In genomic region chr2:65826801-65827200, GRCm38 (mm10) we compare ENCODE assay signal across 34 mouse cellular contexts. TPM values are rescaled to one million over a fixed set of nuclear protein-coding genes. Genes with fewer than 3 reads are reported as not detected.
A peak's percentile ranks its signal among the peaks of the same experiment; 100 is the strongest.
DNase-seq lines count a peak whose midpoint lies in the region; ATAC-seq lines count a peak whose summit lies in the region.
"Had no signal": no experiment of that assay in that cellular context is flagged by ENCODE, and none has a peak within 500 bp of the region (broad histone marks: within the 10 kb centered on the region; RNA-seq: fewer than 3 reads in every experiment).

No protein-coding gene starts in this region.

- ATAC-seq in forebrain, embryonic 14.5 days: peak; percentile 62; the same call in 1 of the 2 replicates
- no peak for ATAC-seq in forebrain, embryonic 12.5 days (ENCODE audit: low FRiP score)
- ATAC-seq in inflammation-experienced regulatory T-cells, adult 6 months: peak; percentile 79

- 77% methylated on average over 6 of the region's 6 CpGs for WGBS in forebrain, embryonic 14.5 days
- WGBS in forebrain, embryonic 12.5 days: 91% methylated on average over 6 of the region's 6 CpGs

- H3K9me3 ChIP-seq in forebrain, embryonic 14.5 days (replicated peaks; ENCODE audit: control insufficient read depth, low read length): no peaks in the 10 kb centered on the region
- no peaks in the 10 kb centered on the region for H3K9me3 ChIP-seq in forebrain, embryonic 12.5 days
- H3K9me3 ChIP-seq: embryonic facial prominence, embryonic 15.5 days; hindbrain, embryonic 12.5 days; neural tube, embryonic 15.5 days had no signal

- no peak overlapping the region for H3K4me2 ChIP-seq in forebrain, embryonic 14.5 days (ENCODE audit: low read length)
- H3K4me2 ChIP-seq in forebrain, embryonic 12.5 days: no peak overlapping the region
- H3K4me2 ChIP-seq: embryonic facial prominence, embryonic 15.5 days; heart, embryonic 11.5 days; hindbrain, embryonic 12.5 days; neural tube, embryonic 15.5 days had no signal

- peak; percentile 70 for DNase-seq in forebrain, embryonic 14.5 days (ENCODE audit: low spot score)
- peak; percentile 57 for DNase-seq in layer of hippocampus, adult 9-11 months
- no peak for DNase-seq in layer of hippocampus, postnatal 25 days (ENCODE audit: extremely low spot score in 1 of 2, low spot score in 1 of 2)
- DNase-seq in brain, adult 2 months (ENCODE audit: low read depth, low spot score): peak; percentile 65
- DNase-seq in thymus, postnatal 14 days: no peak
- DNase-seq in retina, postnatal 1 day: no peak
- DNase-seq: adrenal gland, postnatal 10 days; cerebellum, adult 11-12 months; cerebellum, postnatal 10 days; gastrocnemius, postnatal 25 days; heart, adult 18-20 months; heart, postnatal 36 days; kidney, adult 11 months; kidney, postnatal 36 days; liver; lung, adult 2 months; lung, postnatal 10 days; midbrain, embryonic 14.5 days; right cerebral cortex, postnatal 4 days; thymus, adult 2 months; thymus, postnatal 4 days had no signal

- no peak overlapping the region for H3K27ac ChIP-seq in forebrain, embryonic 14.5 days (ENCODE audit: low read depth, low read length)
- H3K27ac ChIP-seq in forebrain, embryonic 12.5 days: no peak overlapping the region
- H3K27ac ChIP-seq: embryonic facial prominence, embryonic 15.5 days; hindbrain, embryonic 12.5 days; liver, embryonic 14.5 days; macrophage; neural tube, embryonic 15.5 days; stomach, postnatal 0 days had no signal

- H3K36me3 ChIP-seq in forebrain, embryonic 14.5 days (ENCODE audit: control insufficient read depth, insufficient read depth, low read length): no peaks in the 10 kb centered on the region
- H3K36me3 ChIP-seq in forebrain, embryonic 12.5 days (replicated peaks): no peaks in the 10 kb centered on the region
- H3K36me3 ChIP-seq: embryonic facial prominence, embryonic 15.5 days; hindbrain, embryonic 12.5 days; neural tube, embryonic 15.5 days had no signal

- H3K9ac ChIP-seq in forebrain, embryonic 14.5 days (ENCODE audit: low read length): no peak overlapping the region
- no peak overlapping the region for H3K9ac ChIP-seq in forebrain, embryonic 12.5 days
- H3K9ac ChIP-seq: embryonic facial prominence, embryonic 15.5 days; hindbrain, embryonic 12.5 days; liver, embryonic 14.5 days; neural tube, embryonic 15.5 days had no signal

- H3K4me1 ChIP-seq in forebrain, embryonic 14.5 days (ENCODE audit: control insufficient read depth, insufficient read depth, low read length): no peaks in the 10 kb centered on the region
- no peaks in the 10 kb centered on the region for H3K4me1 ChIP-seq in forebrain, embryonic 12.5 days
- H3K4me1 ChIP-seq: embryonic facial prominence, embryonic 15.5 days; hindbrain, embryonic 12.5 days; neural tube, embryonic 15.5 days had no signal

- H3K4me3 ChIP-seq in forebrain, embryonic 14.5 days (ENCODE audit: low read depth, low read length): no peak overlapping the region
- no peak overlapping the region for H3K4me3 ChIP-seq in forebrain, embryonic 12.5 days (replicated peaks)
- H3K4me3 ChIP-seq: embryonic facial prominence, embryonic 15.5 days; hindbrain, embryonic 12.5 days; neural tube, embryonic 15.5 days had no signal

- no peaks in the 10 kb centered on the region for H3K27me3 ChIP-seq in forebrain, embryonic 14.5 days (replicated peaks; ENCODE audit: control insufficient read depth, insufficient read depth, low read length)
- no peaks in the 10 kb centered on the region for H3K27me3 ChIP-seq in forebrain, embryonic 12.5 days
- H3K27me3 ChIP-seq: CH12.LX; embryonic facial prominence, embryonic 15.5 days; hindbrain, embryonic 12.5 days; neural tube, embryonic 15.5 days had no signal

RNA-seq across cellular contexts. Expression of gene Csrnp3, which starts 18.8 kb away (rescaled TPM):
- 33.0 and 65.4 TPM in 2 replicates for polyA plus RNA-seq in forebrain, embryonic 14.5 days (2014; fragmentation: Nextera tagmentation; extraction: Ambion mirVana)
- polyA plus RNA-seq in forebrain, embryonic 12.5 days (2016; fragmentation: Nextera tagmentation; extraction: Ambion mirVana): 29.0 and 30.0 TPM in 2 replicates
- total RNA-seq in layer of hippocampus, postnatal 25 days (2021): 10 to 100 TPM; 72.7 to 82.4 TPM
- not detected for polyA plus RNA-seq in inflammation-experienced regulatory T-cells, adult 6 months (2017; shearing (Covaris generic))
- total RNA-seq: common myeloid progenitor, adult 5-6 weeks; megakaryocyte-erythroid progenitor cell, adult 5-6 weeks had no signal
- polyA plus RNA-seq: macrophage; spleen, adult 2 months had no signal

Comparison
In these comparisons a context has a peak if more than half of its experiments do, and no peak if none do; other contexts are left out.
1. DNase-seq: peak in forebrain, embryonic 14.5 days (single experiment), layer of hippocampus, adult 9-11 months (single experiment) and brain, adult 2 months (single experiment); none in layer of hippocampus, postnatal 25 days (0 of 2), thymus, postnatal 14 days (single experiment) and retina, postnatal 1 day (single experiment).
2. RNA of gene Csrnp3, which starts 18.8 kb away (polyA plus RNA-seq): 33.0 to 65.4 TPM in forebrain, embryonic 14.5 days and 29.0 to 30.0 TPM in forebrain, embryonic 12.5 days; not detected in inflammation-experienced regulatory T-cells, adult 6 months; every median in the first group is over 10 times any median in the second.